ENCODE assay signal across 10 mouse cellular contexts in genomic region chr1:73618551-73619170, GRCm38 (mm10).
DNase-seq lines count a peak whose midpoint lies in the region; ATAC-seq and TF ChIP-seq lines count a peak whose summit lies in the region.
"Had no signal": no experiment of that assay in that cellular context is flagged by ENCODE, and none has a peak within 500 bp of the region (broad histone marks: within the 10 kb centered on the region; RNA-seq: fewer than 3 reads in every experiment).

No protein-coding gene starts in this region.

- no peaks in the 10 kb centered on the region for H3K36me3 ChIP-seq in forebrain, embryonic 11.5 days (ENCODE audit: control insufficient read depth, insufficient read depth, low read length)
- H3K36me3 ChIP-seq in forebrain, embryonic 16.5 days (ENCODE audit: control insufficient read depth, insufficient read depth) = no peaks in the 10 kb centered on the region
- no peaks in the 10 kb centered on the region for H3K36me3 ChIP-seq in hindbrain, embryonic 15.5 days
- H3K36me3 ChIP-seq: embryonic facial prominence, embryonic 12.5 days had no signal

- H3K4me2 ChIP-seq in forebrain, embryonic 11.5 days (ENCODE audit: low read depth, low read length, severe bottlenecking) = no peak overlapping the region
- H3K4me2 ChIP-seq in forebrain, embryonic 16.5 days (ENCODE audit: low read length) = no peak overlapping the region
- no peak overlapping the region for H3K4me2 ChIP-seq in hindbrain, embryonic 15.5 days
- H3K4me2 ChIP-seq: embryonic facial prominence, embryonic 12.5 days had no signal

- no peaks in the 10 kb centered on the region for H3K27me3 ChIP-seq in forebrain, embryonic 11.5 days (ENCODE audit: control insufficient read depth, insufficient read depth, low read length)
- H3K27me3 ChIP-seq in forebrain, embryonic 16.5 days (replicated peaks; ENCODE audit: control insufficient read depth, insufficient read depth, low read length) = no peaks in the 10 kb centered on the region
- no peaks in the 10 kb centered on the region for H3K27me3 ChIP-seq in hindbrain, embryonic 15.5 days
- H3K27me3 ChIP-seq: embryonic facial prominence, embryonic 12.5 days had no signal

- no peak for TF ChIP-seq POLR2A in cortical plate, adult 2 months (IDR thresholded peaks at IDR 0.05; ENCODE audit: extremely low read depth, insufficient read depth, low read length)

- no peak overlapping the region for H3K27ac ChIP-seq in forebrain, embryonic 11.5 days (ENCODE audit: low read depth, low read length)
- no peak overlapping the region for H3K27ac ChIP-seq in forebrain, embryonic 16.5 days (ENCODE audit: low read length)
- no peak overlapping the region for H3K27ac ChIP-seq in cortical plate, adult 2 months (ENCODE audit: insufficient read depth, low read length)
- H3K27ac ChIP-seq in hindbrain, embryonic 15.5 days (replicated peaks) = no peak overlapping the region
- H3K27ac ChIP-seq: embryonic facial prominence, embryonic 12.5 days; liver, embryonic 14.5 days had no signal

- intact Hi-C loops in left cerebral cortex, postnatal 36 days (cut with DNase I) = loop anchor here (1.0 to 10.0 kb wide), 2 partner anchors 614 to 742 kb away; no protein-coding TSS in a partner anchor

- H3K9ac ChIP-seq in forebrain, embryonic 11.5 days (ENCODE audit: low read length) = no peak overlapping the region
- no peak overlapping the region for H3K9ac ChIP-seq in forebrain, embryonic 16.5 days (replicated peaks; ENCODE audit: low read depth, low read length)
- H3K9ac ChIP-seq in hindbrain, embryonic 15.5 days = no peak overlapping the region
- H3K9ac ChIP-seq: embryonic facial prominence, embryonic 12.5 days; liver, embryonic 14.5 days had no signal

- 47% methylated on average over 4 of the region's 4 CpGs for WGBS in forebrain, embryonic 11.5 days
- 41% methylated on average over 4 of the region's 4 CpGs for WGBS in forebrain, embryonic 16.5 days
- 45% methylated on average over 4 of the region's 4 CpGs for WGBS in hindbrain, embryonic 15.5 days

- peak; percentile 55 for TF ChIP-seq CTCF in cortical plate, adult 2 months (IDR thresholded peaks at IDR 0.05; ENCODE audit: extremely low read depth, insufficient read depth, low read length)

- 0 out of 2 replicates have a peak, but pooled peaks have one; percentile 44 for ATAC-seq in forebrain, embryonic 11.5 days (replicated peaks; ENCODE audit: low FRiP score)
- no peak for ATAC-seq in forebrain, embryonic 16.5 days
- peak; percentile 74; the same call in 1 of the 2 replicates for ATAC-seq in hindbrain, embryonic 15.5 days (ENCODE audit: low FRiP score, low read depth)

- no peaks in the 10 kb centered on the region for H3K9me3 ChIP-seq in forebrain, embryonic 11.5 days (ENCODE audit: control insufficient read depth, low read length)
- H3K9me3 ChIP-seq in forebrain, embryonic 16.5 days (ENCODE audit: control insufficient read depth, low read length) = no peaks in the 10 kb centered on the region
- no peaks in the 10 kb centered on the region for H3K9me3 ChIP-seq in hindbrain, embryonic 15.5 days
- H3K9me3 ChIP-seq: embryonic facial prominence, embryonic 12.5 days had no signal

- no peak overlapping the region for H3K4me3 ChIP-seq in forebrain, embryonic 11.5 days (ENCODE audit: low read depth, low read length)
- H3K4me3 ChIP-seq in forebrain, embryonic 16.5 days (replicated peaks; ENCODE audit: low read length) = no peak overlapping the region
- H3K4me3 ChIP-seq in cortical plate, adult 2 months (ENCODE audit: insufficient read depth, low read length) = no peak overlapping the region
- no peak overlapping the region for H3K4me3 ChIP-seq in hindbrain, embryonic 15.5 days
- H3K4me3 ChIP-seq: embryonic facial prominence, embryonic 12.5 days had no signal

- H3K4me1 ChIP-seq in forebrain, embryonic 11.5 days (replicated peaks; ENCODE audit: control insufficient read depth, insufficient read depth, low read length) = no peaks in the 10 kb centered on the region
- H3K4me1 ChIP-seq in forebrain, embryonic 16.5 days (replicated peaks; ENCODE audit: control insufficient read depth, insufficient read depth, low read length) = no peaks in the 10 kb centered on the region
- H3K4me1 ChIP-seq in cortical plate, adult 2 months (ENCODE audit: control insufficient read depth, insufficient read depth, low read length) = no peaks in the 10 kb centered on the region
- no peaks in the 10 kb centered on the region for H3K4me1 ChIP-seq in hindbrain, embryonic 15.5 days (replicated peaks)
- H3K4me1 ChIP-seq: embryonic facial prominence, embryonic 12.5 days had no signal

- DNase-seq in forebrain, embryonic 11.5 days (ENCODE audit: low spot score) = peak; percentile 58
- peak; percentile 57 for DNase-seq in MN1 (ENCODE audit: low spot score)
- DNase-seq in left cerebral cortex, postnatal 36 days (ENCODE audit: low spot score in 2 of 2) = peak; percentile 10 to 11
- DNase-seq in retina, embryonic 14.5 days (ENCODE audit: low spot score) = peak; percentile 70
- no peak for DNase-seq in spleen, adult 18-20 months

Comparison
In these comparisons a context has a peak if more than half of its experiments do, and no peak if none do; other contexts are left out.
1. DNase-seq: peak in forebrain, embryonic 11.5 days (single experiment), MN1 (single experiment), left cerebral cortex, postnatal 36 days (2 of 2) and retina, embryonic 14.5 days (single experiment); none in spleen, adult 18-20 months (0 of 2).